Mouse (Mus musculus): ENCODE results near the gene Cyp4a12b.
"Not testable (repeated sequence)": the region's sequence is repeated elsewhere in the genome, so short reads cannot be mapped to it uniquely, and the experiment has no call there.

Cyp4a12b gene

DNA sequence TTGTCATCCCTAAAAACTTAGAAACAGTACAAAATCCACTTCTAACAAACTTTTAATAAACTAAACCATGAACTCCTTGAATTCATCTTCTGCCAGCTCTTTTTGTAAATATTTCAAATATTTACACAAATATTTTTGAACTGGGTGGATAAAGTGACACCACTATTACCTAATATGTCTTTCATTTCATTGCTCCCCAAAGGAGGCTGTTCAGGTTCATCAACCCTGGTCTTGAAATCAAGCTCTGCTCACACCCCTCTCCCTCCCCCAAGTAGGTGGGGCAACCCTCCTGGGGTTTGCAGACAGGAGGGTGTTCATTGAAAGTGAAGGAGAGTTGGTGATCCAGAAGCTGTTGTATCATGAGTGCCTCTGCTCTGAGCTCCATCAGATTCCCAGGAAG, at the start of gene Cyp4a12b:
Cyp4a12b (plus strand) TSS at position 301 of the 400 bp plus-strand sequence.
- not testable (repeated sequence) for DNase-seq

DNA sequence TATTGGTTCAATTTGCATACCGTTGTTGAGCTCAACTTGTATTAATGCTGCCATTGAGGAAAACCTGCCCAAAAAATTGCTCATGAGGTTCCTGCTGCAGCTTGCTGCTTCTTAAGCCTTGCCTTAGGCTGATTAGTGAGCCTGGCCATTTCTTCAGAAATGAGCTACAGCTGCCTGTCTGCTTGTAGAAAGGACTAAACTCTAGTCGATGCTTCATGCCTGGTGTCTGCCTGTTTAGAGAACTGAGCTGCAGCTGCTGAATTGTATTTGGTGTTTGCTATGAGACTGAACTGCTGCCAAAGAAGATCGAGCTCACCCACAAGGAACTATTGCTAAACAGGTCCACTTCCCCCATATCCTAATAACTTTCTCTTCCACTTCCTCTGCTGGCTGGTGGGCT, 45.8 kb upstream of the Cyp4a12b start:
- DNase-seq = not testable (repeated sequence)

DNA sequence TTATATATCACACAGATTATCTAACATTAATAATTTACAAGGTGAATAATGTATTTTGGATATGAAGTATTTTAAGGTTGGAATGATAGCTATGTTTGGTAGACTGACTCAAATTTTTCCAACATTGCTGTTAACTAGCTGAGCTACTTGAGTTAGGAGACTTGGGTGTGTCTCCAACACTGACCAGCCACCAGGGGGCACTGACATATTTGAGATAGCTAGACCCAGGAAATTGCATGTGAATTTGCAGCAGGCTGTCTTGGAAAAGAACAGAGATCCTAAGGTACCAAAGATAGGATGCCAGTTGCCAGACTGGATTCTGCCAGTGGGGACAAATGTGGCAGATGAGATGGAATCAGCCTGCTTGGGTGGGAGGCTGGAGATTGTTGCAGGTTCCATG, 43.4 kb upstream of the Cyp4a12b start:
- peak in 1 of 2 experiments; percentile 14 for DNase-seq

DNA sequence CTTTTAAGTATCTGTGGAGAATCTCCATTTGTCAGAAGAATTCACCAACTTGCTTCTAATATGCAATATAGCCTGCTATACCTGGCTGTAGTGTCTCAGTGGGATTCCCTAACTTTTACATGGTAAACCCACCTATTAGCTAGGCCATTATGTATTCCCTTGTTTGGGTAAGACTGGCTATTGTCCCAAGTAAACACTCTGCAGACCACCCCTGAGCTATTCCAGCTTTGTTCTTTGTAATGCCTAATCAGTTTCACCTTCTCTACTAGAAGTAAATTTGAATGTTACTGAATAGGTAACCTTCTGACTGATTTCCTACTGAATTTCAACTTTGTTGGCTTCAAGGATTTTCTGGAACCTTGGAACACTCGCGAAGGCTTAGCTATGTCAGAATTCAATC, 15.2 kb upstream of the Cyp4a12b start:
- not testable (repeated sequence) for DNase-seq

DNA sequence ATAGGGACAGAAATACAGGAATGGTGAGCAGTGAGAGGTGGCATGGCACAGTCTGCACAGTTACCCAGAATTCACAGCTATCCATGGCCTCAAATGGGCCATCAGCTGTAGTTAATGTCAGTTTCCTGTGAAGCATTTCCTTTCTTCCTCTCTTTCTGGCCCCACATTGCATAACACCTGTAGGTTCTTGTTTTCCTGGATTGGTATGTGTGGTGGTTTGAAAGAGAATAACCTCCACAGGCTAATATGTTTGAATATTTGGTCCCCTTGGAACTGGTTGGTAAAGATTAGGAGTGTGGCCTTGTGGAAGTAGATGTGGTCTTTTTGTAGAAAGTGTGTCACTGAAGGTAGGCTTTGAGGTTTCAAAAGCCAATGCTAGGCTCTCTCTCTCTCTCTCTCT, 14.5 kb upstream of the Cyp4a12b start:
- DNase-seq = not testable (repeated sequence)

DNA sequence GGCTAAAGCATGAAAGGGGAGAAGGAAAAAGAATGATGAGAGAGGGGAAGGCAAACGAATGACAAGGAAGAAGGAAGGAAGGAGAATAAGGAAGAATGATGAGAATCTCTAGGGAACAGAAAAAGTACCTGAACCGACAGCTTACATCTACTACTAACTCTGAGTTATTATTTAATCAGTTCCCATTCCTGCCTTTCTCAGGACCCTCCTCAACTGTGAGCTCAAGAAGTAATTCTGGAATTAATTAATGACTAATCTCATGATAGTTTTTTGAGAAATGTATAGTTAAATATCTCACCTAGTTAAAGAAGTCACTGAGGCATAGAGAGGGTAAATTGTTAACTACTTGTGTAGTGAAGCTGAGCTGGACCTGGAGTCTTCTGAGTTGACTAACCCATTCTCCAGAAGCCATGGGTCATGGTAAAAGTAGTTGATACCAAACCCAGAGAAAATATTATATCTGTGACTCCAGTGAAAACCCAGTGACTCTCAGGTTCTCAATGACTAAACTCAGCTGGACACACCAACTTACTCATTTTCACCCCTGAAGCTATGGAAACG, 39.2 kb downstream of the Cyp4a12b start:
- no peak for DNase-seq

DNA sequence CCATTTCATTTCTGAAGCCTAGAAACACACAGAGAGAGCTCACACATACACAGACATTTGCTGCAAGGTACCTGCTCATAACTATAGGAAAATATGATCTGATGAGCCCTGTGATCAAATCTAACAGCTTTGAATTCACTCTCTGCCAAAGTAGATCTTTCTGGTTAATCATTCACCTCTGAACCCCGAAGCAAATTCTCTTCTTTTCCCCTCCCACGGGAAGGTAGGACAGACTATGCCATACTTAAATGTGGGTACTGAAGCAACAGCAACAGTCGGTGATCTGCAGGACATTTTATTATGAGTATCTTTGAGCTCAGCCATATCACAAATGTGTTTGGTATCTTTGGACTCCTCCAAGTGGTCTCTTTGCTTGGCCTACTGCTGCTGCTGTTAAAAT, 40.9 kb downstream of the Cyp4a12b start, which contains the start of gene Cyp4a30b:
Cyp4a30b (plus strand) TSS at position 301 of the 400 bp plus-strand sequence.
- DNase-seq = no peak

DNA sequence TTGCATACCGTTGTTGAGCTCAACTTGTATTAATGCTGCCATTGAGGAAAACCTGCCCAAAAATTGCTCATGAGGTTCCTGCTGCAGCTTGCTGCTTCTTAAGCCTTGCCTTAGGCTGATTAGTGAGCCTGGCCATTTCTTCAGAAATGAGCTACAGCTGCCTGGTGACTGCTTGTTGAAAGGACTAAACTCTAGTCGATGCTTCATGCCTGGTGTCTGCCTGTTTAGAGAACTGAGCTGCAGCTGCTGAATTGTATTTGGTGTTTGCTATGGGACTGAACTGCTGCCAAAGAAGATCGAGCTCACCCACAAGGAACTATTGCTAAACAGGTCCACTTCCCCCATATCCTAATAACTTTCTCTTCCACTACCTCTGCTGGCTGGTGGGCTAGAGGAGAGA, 62.2 kb downstream of the Cyp4a12b start:
- DNase-seq = not testable (repeated sequence)

DNA sequence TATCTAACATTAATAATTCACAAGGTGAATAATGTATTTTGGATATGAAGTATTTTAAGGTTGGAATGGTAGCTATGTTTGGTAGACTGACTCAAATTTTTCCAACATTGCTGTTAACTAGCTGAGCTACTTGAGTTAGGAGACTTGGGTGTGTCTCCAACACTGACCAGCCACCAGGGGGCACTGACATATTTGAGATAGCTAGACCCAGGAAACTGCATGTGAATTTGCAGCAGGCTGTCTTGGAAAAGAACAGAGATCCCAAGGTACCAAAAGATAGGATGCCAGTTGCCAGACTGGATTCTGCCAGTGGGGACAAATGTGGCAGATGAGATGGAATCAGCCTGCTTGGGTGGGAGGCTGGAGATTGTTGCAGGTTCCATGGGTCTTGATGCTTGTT, 64.6 kb downstream of the Cyp4a12b start:
- peak in 1 of 2 experiments; percentile 22 for DNase-seq

DNA sequence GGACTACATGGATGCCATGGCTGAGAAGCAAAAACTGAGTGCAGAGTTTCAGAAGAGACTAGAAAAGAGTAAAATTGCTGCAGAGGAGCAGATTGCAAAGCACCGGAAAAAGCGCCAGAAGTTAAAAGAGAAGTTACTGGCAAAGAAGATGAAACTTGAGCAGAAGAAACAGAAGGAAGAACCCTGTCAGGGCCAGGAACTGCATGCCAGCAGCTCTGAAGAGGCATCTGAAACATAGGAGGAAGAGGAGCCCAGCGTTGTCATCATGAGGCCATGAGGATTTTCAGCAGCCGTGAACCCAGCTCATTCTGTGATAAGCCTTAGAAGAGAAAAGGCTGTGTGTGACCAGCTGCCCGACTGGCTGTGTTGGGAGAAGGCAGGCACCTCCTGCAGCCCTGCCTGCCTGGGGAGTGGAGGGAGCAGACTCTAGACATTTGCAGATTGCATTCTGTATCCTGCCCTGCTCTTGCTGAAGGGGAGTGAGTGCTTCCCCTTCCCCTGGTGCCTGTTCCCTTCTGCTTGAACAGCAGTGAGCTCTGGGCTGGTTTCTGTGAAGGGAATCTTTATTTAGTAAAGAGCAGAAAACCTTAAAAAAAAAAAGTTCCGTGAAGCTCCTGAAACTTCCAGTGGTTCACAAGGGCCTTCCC, 69.7 kb downstream of the Cyp4a12b start:
- no peak for DNase-seq

Data from lung, postnatal 4 days (tissue).